Mouse (Mus musculus) embryonic facial prominence, embryonic 14.5 days (tissue): Measurements from ENCODE around the gene Mrpl9. TPM values are rescaled to one million over a fixed set of nuclear protein-coding genes. Genes with fewer than 3 reads are reported as not detected.

ENCODE experiments used
- ATAC-seq: fragments of 200-750 bp; cut with Nextera tagmentation; 2 replicates; pipeline ENCODE4 v1.8.0; 2017; ENCODE audit warnings: low read depth, moderate number of reproducible peaks, moderate TSS enrichment
- DNase-seq: peaks from one replicate; pipeline ENCODE4 v3.0.0-alpha.2; 2015; ENCODE audit warnings: low spot score
- H3K27ac ChIP-seq: fragments of 300-500 bp; sonication (generic); replicated peaks from 2 replicates; pipeline ENCODE4 v1.5.1; 2014; ENCODE audit warnings: low read depth, mild to moderate bottlenecking, low read length, moderate library complexity
- H3K27me3 ChIP-seq: fragments of 300-500 bp; sonication (generic); replicated peaks from 2 replicates; pipeline ENCODE4 v1.6.1; 2014; ENCODE audit warnings: low read length; ENCODE audit not compliant: control insufficient read depth, insufficient read depth
- H3K36me3 ChIP-seq: fragments of 300-500 bp; sonication (generic); 2 replicates; pipeline ENCODE4 v1.6.1; 2014; ENCODE audit warnings: low read length, mixed read lengths; ENCODE audit not compliant: control insufficient read depth, insufficient read depth
- H3K4me1 ChIP-seq: fragments of 300-500 bp; sonication (generic); 2 replicates; pipeline ENCODE4 v1.6.1; 2014; ENCODE audit warnings: antibody characterized with exemption, low read length; ENCODE audit not compliant: control insufficient read depth, insufficient read depth
- H3K4me2 ChIP-seq: fragments of 300-500 bp; sonication (generic); 2 replicates; pipeline ENCODE4 v1.6.1; 2014; ENCODE audit warnings: low read depth, mild to moderate bottlenecking, low read length, moderate library complexity, mixed read lengths
- H3K4me3 ChIP-seq: fragments of 300-500 bp; sonication (generic); 2 replicates; pipeline ENCODE4 v1.5.1; 2014; ENCODE audit warnings: low read depth, mild to moderate bottlenecking, low read length
- H3K9ac ChIP-seq: fragments of 300-500 bp; sonication (generic); 2 replicates; pipeline ENCODE4 v1.6.1; 2014; ENCODE audit warnings: low read depth, mild to moderate bottlenecking, low read length, moderate library complexity, mixed read lengths
- H3K9me3 ChIP-seq: fragments of 300-500 bp; sonication (generic); 2 replicates; pipeline ENCODE4 v1.6.1; 2016; ENCODE audit warnings: low read length; ENCODE audit not compliant: control insufficient read depth
- WGBS: fragments of 180-500 bp; shearing (Covaris S2); extraction: QIAGEN DNeasy Blood & Tissue Kit; methylation state at CpG from one replicate; pipeline ENCODE4 v1.1.7; 2014; 5-methylcytosine and 5-hydroxymethylcytosine counted together
- polyA plus RNA-seq: library from polyadenylated mRNA; unstranded; fragments of >200 nt; fragmentation: Nextera tagmentation; extraction: Ambion mirVana; gene quantifications from 2 replicates; pipeline ENCODE4 v1.2.1, GENCODE M21; 2014

The Mrpl9 gene
- polyA plus RNA-seq, 1 experiment from 2014 or later: 52.4 TPM

GRCm38 (mm10) chr3:94482764-94483385 lies 39.8 kb downstream of the Mrpl9 start:
- WGBS: 87% methylated on average over 17 of the region's 17 CpGs
- Histone ChIP-seq H3K4me2 (no peak overlapping the region), H3K36me3 (no peaks in the 10 kb centered on the region), H3K4me1 (no peaks in the 10 kb centered on the region; the same call in 1 of the 2 replicates), H3K27ac (no peak overlapping the region), H3K9ac (no peak overlapping the region), H3K9me3 (no peaks in the 10 kb centered on the region), H3K4me3 (no peak overlapping the region), H3K27me3 (peaks cover 11% of the 10 kb centered on the region; the same call in 1 of the 2 replicates)
- DNase-seq: no peak
- ATAC-seq: no peak

- H3K27ac ChIP-seq: no peak overlapping the region
- no peak overlapping the region for H3K9ac ChIP-seq
- H3K36me3 ChIP-seq: no peaks in the 10 kb centered on the region
- WGBS: 15% methylated on average over 19 of the region's 20 CpGs
- peaks cover 9% of the 10 kb centered on the region; the same call in 1 of the 2 replicates for H3K27me3 ChIP-seq
- ATAC-seq (peak; percentile 82), DNase-seq (peak; percentile 81)
- no peaks in the 10 kb centered on the region for H3K4me1 ChIP-seq
- no peak overlapping the region for H3K4me2 ChIP-seq
- H3K4me3 ChIP-seq: no peak overlapping the region
- H3K9me3 ChIP-seq: no peaks in the 10 kb centered on the region
Measured at GRCm38 (mm10) chr3:94483790-94484439, 40.8 kb downstream of the Mrpl9 start.

- H3K27me3 ChIP-seq: no peaks in the 10 kb centered on the region
- no peak for ATAC-seq
- 59% methylated on average over 7 of the region's 7 CpGs for WGBS
- H3K36me3 ChIP-seq: no peaks in the 10 kb centered on the region
- H3K27ac ChIP-seq: no peak overlapping the region
- no peak overlapping the region for H3K4me3 ChIP-seq
- H3K9me3 ChIP-seq: no peaks in the 10 kb centered on the region
- H3K4me1 ChIP-seq: no peaks in the 10 kb centered on the region
- no peak for DNase-seq
- H3K4me2 ChIP-seq: no peak overlapping the region
- no peak overlapping the region for H3K9ac ChIP-seq
Measured at GRCm38 (mm10) chr3:94485922-94486321, 42.8 kb downstream of the Mrpl9 start.

- WGBS: 77% methylated on average over 6 of the region's 6 CpGs
- no peak for ATAC-seq
Measured at GRCm38 (mm10) chr3:94487581-94487980, 44.5 kb downstream of the Mrpl9 start.

GRCm38 (mm10) chr3:94497162-94497561 lies 54.0 kb downstream of the Mrpl9 start:
- no peaks in the 10 kb centered on the region for H3K4me1 ChIP-seq
- H3K36me3 ChIP-seq: peaks cover 51% of the 10 kb centered on the region
- H3K9me3 ChIP-seq: no peaks in the 10 kb centered on the region
- ATAC-seq (no peak), DNase-seq (no peak)
- no peak overlapping the region for H3K9ac ChIP-seq
- no peaks in the 10 kb centered on the region for H3K27me3 ChIP-seq
- no peak overlapping the region for H3K27ac ChIP-seq
- WGBS: 87% methylated on average over 4 of the region's 4 CpGs
- no peak overlapping the region for H3K4me2 ChIP-seq
- H3K4me3 ChIP-seq: no peak overlapping the region

More at GRCm38 (mm10) chr3:94487581-94487980, 44.5 kb downstream of the Mrpl9 start:
- no peak overlapping the region for H3K4me2 ChIP-seq
- no peak overlapping the region for H3K27ac ChIP-seq
- H3K27me3 ChIP-seq: no peaks in the 10 kb centered on the region
- H3K36me3 ChIP-seq: peaks cover under 1% of the 10 kb centered on the region; the same call in 1 of the 2 replicates
- no peak for DNase-seq
- no peak overlapping the region for H3K9ac ChIP-seq
- H3K9me3 ChIP-seq: no peaks in the 10 kb centered on the region
- no peak overlapping the region for H3K4me3 ChIP-seq
- H3K4me1 ChIP-seq: no peaks in the 10 kb centered on the region

Other genes starting within 250 kb of the Mrpl9 start
- gene Gm5286, start 246.6 kb upstream of the Mrpl9 start, polyA plus RNA-seq: not detected in 2 replicates
- gene Gm4778, start 179.3 kb upstream of the Mrpl9 start, polyA plus RNA-seq: not detected in 2 replicates
- gene Them4, start 133.2 kb upstream of the Mrpl9 start, polyA plus RNA-seq: 12.2 and 14.9 TPM in 2 replicates
- 20.3 and 26.2 TPM in 2 replicates for gene Them5, start 101.2 kb upstream of the Mrpl9 start, polyA plus RNA-seq
- 2.1 and 2.9 TPM in 2 replicates for gene C2cd4d, start 80.9 kb upstream of the Mrpl9 start, polyA plus RNA-seq
- gene Rorc, start 70.5 kb upstream of the Mrpl9 start, polyA plus RNA-seq: 2.5 and 2.8 TPM in 2 replicates
- 0.07 and 0.08 TPM in 2 replicates for gene Lingo4, start 44.8 kb upstream of the Mrpl9 start, polyA plus RNA-seq
- 8.9 and 9.7 TPM in 2 replicates for gene Tdrkh, start 30.0 kb upstream of the Mrpl9 start, polyA plus RNA-seq
- not detected in 2 replicates for gene Oaz3, start 597 bp downstream of the Mrpl9 start, polyA plus RNA-seq
- 8.8 and 9.0 TPM in 2 replicates for gene Celf3, start 35.0 kb downstream of the Mrpl9 start, polyA plus RNA-seq
- 5.5 and 17.2 TPM in 2 replicates for gene Riiad1, start 37.0 kb downstream of the Mrpl9 start, polyA plus RNA-seq
- gene Snx27, start 139.4 kb downstream of the Mrpl9 start, polyA plus RNA-seq: 33.6 and 33.9 TPM in 2 replicates
- not detected in 2 replicates for gene Gm10972, start 199.8 kb downstream of the Mrpl9 start, polyA plus RNA-seq
- 10.6 TPM in 2 replicates for gene Tuft1, start 215.6 kb downstream of the Mrpl9 start, polyA plus RNA-seq